Mouse (Mus musculus) cerebellum, adult 8-10 months (tissue): ENCODE data around the gene Gm20388.

Experiments used
- DNase-seq: peaks from one replicate; pipeline ENCODE4 v3.0.0; 2022

Gene Gm20388

DNA sequence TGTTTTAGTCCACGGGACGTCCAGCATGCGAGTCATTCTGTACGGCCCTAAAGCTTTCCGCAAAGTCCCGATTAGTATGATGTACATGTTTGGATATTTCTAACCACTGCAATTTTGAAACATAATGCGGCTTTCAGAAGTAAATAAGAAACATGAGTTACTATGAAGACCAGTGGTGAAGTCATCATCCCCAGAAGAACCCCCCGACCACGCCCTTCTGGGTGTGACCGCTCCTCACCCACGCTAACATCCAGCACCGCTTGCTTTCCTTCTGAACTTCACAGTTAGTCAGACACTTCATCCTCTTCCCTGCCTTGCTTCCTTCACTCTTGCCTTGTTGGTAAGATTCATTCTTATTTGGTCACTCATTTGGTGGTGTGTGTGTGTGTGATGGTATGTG is 3738.8 kb downstream of the Gm20388 start:
- no peak for DNase-seq

DNA sequence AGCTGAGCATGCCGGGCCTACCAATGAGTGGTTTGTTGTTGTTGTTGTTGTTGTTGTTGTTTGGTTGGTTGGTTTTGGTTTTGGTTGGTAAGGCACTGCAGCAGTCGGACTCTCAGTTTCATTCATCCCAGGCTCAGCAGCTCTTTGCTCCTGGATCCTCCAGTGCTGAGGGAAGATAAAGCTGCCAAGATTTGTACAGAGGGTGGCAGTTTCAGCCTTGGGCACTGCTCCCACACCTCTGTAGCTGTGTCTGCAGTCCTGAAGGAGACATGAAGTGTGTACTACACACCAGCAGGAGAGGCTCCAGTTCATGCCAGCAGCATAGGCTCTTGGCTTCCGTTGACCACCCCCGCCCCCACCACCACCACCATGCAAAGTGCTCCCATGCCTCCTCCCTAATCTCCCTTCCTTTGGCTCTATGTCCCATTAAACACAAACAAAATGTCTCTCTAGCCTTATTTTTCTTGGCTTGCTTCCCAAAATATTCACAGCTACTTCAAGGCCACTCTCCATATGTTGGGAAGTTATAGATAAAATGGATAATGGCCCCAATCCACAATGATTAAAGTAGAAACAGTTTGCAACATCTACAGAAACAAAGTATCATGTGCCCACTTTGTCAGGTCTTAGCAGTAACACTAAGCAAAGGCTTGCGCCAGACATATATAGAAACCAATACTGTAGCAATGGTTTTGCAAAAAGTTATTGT is 3740.9 kb downstream of the Gm20388 start:
- no peak for DNase-seq

GRCm38 (mm10) chr8:123652641-123653040 is 3742.0 kb downstream of the Gm20388 start:
- peak; percentile 22 for DNase-seq

DNA sequence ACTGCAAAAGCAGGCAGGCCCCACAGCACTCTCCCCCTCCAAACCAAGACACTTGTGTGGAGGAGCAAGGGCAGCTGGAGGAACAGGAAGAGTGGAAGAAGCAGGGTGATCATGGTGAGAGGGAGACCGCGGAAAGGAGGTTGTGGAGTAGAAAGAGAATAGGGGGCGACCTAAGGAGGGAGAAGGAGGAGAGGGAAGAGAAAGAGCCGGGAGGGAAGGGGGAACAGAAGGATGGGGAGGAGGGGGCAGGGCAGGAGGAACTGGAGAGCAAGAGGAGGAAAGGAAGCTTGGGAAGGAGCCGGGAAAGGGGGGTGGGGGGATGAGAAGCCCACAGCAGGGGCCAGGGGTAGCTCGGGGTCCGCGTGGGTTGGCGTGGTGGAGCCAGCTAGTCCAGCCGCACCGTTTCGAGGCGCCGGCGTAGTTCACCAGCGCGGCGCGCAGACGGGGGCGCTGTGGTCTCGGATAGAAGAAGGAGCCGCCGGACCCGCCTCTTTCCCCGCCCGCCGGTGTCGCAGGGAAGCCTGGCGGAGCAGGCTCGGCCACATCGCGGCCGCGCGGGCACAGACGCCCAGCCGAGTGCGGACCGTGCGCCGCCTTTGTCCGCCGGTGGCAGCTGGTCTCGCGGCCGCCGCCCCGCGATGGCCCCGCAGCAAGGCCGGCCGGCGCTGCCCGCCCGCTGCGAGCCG is 3742.8 kb downstream of the Gm20388 start, which contains the start of gene Rhou:
TSS of gene Rhou (plus strand) at position 622 of the 686 bp plus-strand sequence.
- peak; percentile 92 for DNase-seq

- DNase-seq = peak; percentile 60
Measured at GRCm38 (mm10) chr8:123653994-123654569, 3743.4 kb downstream of the Gm20388 start.

DNA sequence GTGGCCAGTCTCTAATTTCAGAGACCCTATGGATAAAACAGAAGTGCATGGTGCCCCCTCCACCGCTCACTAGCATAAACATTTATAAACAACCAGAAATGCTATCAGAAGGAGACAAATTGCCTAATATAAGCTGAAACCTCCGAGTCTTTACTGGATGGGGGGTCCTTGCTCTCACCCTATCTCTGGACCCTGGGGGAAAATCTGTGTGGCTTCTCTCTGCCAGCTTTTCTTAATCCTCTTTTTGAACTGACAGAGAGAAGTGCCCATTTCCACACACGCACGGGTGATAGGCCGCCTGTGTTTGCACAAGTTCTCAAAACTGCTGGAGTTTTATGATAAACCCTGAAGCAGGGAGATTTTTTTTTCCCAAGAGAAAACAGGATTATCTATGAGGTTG is 3744.1 kb downstream of the Gm20388 start:
- DNase-seq = no peak

DNA sequence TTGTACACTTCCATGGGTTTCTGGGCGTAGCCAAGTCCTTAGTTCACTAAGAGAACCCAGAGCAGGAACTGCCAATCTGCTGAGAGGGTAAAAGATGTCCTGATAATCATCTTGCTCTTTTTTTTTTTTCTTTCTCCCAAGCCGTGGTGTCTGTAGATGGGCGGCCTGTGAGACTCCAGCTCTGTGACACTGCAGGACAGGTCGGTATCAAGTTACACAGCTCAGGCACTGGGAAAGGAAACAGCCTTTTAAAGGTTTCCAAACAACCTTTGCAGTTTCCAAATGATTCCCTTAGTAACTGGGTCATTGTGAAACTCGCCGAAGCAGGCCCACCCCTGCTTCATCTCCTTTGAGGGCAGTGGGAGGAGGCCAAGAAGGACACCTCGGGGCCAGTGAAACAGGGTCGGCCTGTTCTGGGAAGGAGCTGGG is 3744.7 kb downstream of the Gm20388 start:
- DNase-seq = no peak

DNA sequence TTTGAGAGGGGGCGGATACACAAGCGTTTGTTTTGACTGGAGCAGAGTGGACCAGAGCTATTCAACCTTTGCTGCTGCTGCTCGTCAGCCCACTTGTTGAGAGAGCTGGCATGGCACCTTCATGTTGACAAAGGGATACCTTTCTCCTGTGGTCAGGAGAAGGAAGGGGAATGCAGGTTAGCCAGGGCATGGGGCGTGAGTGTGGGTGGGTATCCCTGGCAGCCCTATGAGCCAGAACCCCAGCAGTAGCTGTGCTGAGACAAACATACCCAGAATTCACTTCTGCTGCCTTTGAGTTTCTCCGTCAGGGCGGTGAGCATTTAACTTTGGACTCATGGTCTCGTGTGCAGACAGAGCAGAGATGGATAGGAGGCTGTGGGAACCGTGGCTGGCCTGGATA is 3747.2 kb downstream of the Gm20388 start:
- DNase-seq = no peak

- no peak for DNase-seq
Measured at GRCm38 (mm10) chr8:123659469-123660057, 3748.9 kb downstream of the Gm20388 start.

DNA sequence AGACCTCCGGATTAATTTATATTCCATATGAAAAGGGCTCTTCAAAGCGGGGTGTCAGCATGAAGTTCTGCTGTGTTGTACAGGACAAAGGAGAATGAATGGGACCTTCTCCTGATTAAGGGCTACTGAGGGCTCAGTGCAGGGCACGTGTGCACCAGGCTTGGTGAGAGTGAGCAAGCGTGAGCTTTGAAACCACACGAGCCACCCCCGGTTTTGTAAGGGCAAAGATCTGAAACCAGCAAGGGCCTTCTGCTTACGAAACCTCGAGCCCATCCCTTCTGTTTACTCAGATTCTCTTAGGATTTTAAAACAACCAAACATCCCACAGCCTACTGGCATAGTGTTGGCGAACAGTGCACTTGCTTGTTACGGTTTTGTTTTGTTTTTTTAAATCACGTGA is 3750.9 kb downstream of the Gm20388 start:
- DNase-seq = no peak

- DNase-seq = no peak
Measured at GRCm38 (mm10) chr8:123665580-123665979, 3754.9 kb downstream of the Gm20388 start.

DNA sequence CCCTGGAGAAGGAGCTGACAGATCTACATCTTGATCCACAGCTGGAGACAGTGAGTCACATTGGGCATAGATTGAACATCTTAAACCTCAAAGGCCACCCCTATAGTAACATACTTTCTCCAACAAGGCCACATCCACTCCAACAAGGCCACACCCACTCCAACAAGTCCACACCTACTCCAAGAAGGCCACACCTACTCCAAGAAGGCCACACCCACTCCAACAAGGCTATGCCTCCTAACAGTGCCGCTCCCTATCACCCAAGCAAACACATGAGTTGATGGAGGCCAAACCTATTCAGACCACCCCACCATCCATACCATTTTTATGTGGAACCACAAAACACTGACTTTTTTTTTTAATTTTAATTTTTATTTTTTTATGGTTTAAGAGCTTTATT is 3756.2 kb downstream of the Gm20388 start:
- no peak for DNase-seq

- no peak for DNase-seq
Measured at GRCm38 (mm10) chr8:123668681-123669080, 3758.0 kb downstream of the Gm20388 start.

GRCm38 (mm10) chr8:123670766-123671165 is 3760.1 kb downstream of the Gm20388 start:
- DNase-seq = no peak

DNA sequence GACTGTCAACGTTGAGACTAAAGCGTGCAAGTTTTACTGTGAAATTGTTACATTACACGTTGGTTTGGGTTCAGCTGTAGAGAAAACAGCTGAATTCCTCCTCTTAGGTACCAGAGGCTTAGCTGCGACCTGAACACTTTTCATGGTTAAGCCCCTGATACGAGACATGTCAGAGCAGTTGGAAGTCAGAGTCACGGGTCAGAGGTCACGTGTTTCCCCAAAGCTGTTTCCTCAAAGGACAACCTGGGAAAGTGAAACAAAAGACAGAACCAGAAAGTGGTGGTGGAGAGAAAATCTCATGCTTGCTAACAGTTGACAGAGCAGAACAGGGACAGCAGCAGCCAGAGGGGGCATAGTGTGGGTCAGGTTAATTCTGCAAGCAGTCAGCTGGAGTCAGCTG is 3760.8 kb downstream of the Gm20388 start:
- no peak for DNase-seq

DNA sequence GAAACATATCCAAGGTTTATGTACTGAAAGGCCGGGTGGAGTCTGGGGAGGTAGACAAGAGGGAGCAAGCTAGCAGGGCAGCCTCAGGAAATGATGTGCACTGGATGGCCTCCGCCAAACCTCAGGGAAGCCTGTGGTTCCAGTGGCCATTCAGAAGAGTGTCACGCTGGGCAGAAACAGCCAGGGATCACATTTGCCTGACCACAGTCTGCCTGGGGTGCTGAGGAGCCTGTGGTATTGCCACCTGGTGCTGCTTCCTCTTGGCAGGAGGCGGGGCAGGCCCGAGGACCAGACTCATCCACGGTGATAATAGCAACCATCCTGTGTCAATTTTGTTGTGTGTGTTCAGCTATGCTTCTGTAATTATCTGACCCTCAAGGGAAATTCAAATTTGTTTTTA is 3762.0 kb downstream of the Gm20388 start:
- no peak for DNase-seq

DNA sequence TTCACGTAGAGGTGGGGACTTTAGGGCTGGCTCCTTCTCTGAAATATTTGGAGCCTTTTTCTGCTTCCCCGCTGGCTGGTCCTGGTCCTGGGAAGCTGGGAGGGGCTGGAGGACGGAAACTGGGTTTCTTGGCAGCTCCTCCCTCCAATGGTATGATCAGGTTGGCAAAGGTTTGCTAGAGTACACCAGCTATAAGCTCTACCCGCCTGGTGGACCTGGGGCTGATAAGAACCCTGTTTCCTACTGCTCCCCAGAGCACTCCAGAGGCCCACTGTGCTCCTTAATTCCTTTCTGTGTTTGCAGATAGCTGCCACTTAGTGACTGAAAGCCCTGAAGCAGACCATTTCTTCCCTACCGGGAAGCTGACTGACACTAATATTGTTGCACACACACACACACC is 3765.0 kb downstream of the Gm20388 start:
- no peak for DNase-seq

DNA sequence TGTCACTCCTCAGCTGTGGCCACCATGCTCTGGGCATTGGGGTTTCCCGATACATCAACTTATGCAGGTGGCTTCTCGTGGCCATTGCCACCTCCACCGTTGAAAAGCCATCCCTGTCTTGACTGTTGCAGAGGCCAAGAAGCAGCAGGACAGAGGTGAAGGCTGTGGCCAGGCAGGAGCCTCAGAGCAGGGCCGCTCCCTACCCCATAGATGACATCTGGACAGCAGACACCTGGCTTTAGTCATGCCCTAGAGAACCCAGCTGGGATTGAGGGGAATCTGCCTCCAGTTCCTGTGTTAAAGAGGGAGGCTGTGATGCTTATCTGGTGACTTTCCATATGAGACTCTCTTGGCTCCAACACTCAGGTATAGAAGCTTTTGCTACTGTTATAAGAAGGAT is 3767.7 kb downstream of the Gm20388 start:
- no peak for DNase-seq

DNA sequence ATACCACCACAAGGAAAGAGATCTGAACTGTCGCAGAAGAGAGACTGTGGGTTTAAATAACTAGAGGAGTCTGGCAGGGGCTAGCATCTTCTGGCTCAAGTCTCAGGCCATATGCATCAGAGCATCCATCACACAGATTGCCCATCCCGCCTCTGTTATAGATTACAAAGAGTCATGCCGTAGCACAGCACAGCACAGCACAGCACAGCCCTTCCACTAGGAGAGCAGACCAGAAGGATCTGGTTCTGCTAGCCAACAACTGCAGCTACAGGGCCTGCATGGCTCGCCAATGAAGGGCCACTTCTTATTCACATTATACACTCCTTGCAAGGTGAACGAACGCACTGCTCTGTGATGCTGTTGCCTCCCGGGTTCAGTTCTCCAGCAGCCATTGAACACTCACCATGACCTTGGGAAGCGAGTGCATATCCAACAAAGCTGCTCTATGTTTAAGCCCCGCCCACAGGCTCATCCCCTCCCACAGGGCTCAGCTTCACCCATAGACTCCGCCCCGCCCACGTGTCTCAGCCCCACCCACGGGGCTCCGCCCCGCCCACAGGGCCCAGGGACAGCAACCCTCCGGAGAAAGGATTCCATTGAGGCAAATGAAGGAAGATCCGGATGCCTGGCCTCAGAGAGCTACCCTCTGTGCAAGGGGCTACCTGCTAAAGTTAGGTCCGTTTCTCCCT is 3771.6 kb downstream of the Gm20388 start:
- no peak for DNase-seq

GRCm38 (mm10) chr8:123683321-123683720 is 3772.7 kb downstream of the Gm20388 start:
- no peak for DNase-seq

DNA sequence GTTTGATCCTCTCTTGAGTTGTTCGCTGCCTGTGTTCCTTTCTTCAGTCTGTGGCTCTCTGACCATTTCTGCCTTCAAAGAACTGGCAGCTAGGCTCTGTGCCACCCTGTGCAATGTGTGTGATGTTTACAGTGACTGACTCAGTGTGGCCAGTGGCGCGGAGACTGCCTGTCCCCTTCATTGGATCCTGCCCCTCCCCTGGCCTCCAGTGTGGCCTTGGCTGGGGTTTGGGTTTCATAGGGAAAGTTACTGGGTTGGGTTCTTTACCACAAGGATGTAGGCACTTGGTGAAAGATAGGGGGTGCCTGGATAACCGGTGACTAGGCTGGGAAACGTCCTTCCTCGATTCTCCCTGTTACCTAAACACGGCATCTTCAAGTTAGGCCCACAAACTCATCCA is 3774.2 kb downstream of the Gm20388 start:
- DNase-seq = no peak

DNA sequence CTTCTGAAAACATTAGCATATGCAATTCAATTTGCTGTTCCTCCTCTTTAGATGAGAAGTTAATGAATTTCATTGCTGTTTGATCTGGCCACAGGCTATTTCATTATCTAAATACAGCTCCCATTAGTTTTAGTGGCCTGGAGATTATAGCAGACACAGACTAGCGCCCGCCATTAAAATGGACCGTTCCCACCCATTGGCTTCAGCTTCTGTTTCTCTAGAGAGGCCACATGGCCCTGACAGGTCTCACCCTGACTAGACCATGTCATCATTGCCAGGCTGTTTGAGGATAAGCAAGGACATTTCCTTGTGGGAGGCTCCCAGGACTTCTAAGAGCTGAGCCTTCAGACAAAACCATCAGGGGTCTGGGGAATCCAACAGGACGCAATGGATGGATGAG is 3774.8 kb downstream of the Gm20388 start:
- DNase-seq = no peak

DNA sequence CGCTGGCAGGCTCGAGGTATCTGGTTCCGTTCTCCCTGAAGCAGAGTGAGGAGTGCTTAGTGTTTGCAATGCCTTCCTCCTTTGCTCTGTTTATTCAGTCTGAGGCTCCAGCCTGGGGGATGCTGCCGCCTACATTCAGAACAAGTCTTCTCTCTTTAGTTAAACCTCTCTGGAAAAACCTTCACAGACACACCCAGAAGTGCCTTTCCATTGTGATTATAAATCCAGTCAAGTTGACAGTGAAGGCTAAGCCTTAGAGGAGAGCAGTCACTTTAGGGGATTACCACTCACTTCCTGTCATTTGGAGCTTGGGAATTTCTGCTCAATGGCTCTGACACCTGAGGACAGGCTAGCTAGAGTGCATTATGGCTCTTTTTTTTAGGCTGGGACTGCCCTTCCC is 3777.2 kb downstream of the Gm20388 start:
- DNase-seq = no peak
